Mouse (Mus musculus): ENCODE measurements around the gene Prkn.

DNA sequence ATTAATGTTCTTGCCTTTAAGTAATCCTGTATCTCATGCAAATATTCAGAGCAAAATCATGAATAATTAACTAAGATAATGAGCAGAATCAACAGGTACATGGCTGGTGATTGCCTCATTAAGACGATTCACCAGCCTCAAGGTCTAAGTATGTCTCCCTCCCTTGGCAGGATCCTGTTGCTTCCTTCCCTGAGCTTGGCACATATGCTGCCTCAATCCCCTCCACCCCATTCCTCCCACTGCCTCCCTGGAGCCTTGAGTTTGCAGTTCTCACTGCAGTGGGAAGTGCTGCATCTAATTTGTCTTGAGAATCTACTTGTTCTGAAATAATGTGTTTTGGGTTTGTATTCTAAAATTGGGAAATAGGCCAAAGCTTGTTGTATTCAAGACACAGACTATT is 496.0 kb downstream of the Prkn start:
- TF ChIP-seq CTCF (IDR thresholded peaks at IDR 0.05; ENCODE audit: low read depth, low read length) (no peak), POLR2A (IDR thresholded peaks at IDR 0.05; ENCODE audit: extremely low read depth, insufficient read depth, low read length) (no peak)

Data from liver, adult 2 months (tissue).